Mouse (Mus musculus): Measurements from ENCODE around the gene Tnfrsf14.

DNA sequence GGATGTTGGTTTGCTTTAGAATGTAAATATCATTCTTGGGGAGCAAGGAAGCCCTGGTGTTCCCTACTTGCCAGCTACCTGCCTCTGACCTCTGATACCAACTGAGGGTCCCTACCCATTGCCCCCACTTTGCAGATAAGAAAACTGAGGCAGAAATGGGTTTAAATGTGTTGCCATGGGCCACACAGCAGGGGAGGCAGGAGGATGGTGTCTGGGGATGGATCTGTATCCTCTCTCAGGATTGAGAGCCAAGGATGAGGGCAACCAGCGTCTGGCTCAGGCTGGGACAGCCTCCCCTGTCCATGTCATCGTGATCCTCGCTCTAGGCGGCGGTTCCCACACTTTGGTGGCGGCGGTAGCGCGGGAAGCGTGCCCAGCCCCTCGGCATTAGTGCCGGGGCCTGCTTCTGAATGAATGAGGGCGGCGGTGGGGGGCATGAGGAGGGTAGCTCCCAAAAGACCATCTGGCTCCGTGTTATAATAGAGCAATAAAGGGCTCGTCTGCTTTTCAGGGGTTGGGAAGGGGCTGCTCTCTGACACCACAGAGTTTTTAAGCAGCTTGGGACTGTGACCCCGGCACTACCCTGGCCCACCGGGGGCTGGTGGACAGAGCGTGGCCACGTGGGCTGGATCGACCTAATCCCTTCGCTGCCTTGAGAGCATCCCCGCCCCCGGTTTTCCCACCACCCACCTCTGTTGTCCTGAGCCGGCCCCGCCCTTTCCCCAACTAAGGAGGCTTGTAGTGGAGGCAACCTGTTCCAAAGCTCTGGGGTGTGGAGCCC lies 24.3 kb upstream of the Tnfrsf14 start:
- no peak for TF ChIP-seq CTCF (IDR thresholded peaks at IDR 0.05; ENCODE audit: low read depth, low read length)
- no peak for TF ChIP-seq TAL1 (conservative IDR thresholded peaks at IDR 0.05; ENCODE audit: low read depth, low read length)
- TF ChIP-seq GATA2 (IDR thresholded peaks at IDR 0.05; ENCODE audit: borderline replicate concordance, low read depth, low read length), result no peak
- TF ChIP-seq GATA1 (IDR thresholded peaks at IDR 0.05; ENCODE audit: borderline replicate concordance, low read length), result no peak
- TF ChIP-seq POLR2AphosphoS5 (IDR thresholded peaks at IDR 0.05; ENCODE audit: insufficient replicate concordance, low read depth, low read length), result no peak
